Mouse (Mus musculus) E14TG2a.4 (cell line): ENCODE results near the gene Bbx.

Experiments used
- CTCF ChIP-seq: conservative IDR thresholded peaks from 2 replicates; pipeline ENCODE4 v1.5.1; 2014; ENCODE audit warnings: low read length
- POU5F1 ChIP-seq: IDR thresholded peaks from 2 replicates; pipeline ENCODE4 v1.6.1; 2014; ENCODE audit warnings: low read length, borderline replicate concordance

DNA sequence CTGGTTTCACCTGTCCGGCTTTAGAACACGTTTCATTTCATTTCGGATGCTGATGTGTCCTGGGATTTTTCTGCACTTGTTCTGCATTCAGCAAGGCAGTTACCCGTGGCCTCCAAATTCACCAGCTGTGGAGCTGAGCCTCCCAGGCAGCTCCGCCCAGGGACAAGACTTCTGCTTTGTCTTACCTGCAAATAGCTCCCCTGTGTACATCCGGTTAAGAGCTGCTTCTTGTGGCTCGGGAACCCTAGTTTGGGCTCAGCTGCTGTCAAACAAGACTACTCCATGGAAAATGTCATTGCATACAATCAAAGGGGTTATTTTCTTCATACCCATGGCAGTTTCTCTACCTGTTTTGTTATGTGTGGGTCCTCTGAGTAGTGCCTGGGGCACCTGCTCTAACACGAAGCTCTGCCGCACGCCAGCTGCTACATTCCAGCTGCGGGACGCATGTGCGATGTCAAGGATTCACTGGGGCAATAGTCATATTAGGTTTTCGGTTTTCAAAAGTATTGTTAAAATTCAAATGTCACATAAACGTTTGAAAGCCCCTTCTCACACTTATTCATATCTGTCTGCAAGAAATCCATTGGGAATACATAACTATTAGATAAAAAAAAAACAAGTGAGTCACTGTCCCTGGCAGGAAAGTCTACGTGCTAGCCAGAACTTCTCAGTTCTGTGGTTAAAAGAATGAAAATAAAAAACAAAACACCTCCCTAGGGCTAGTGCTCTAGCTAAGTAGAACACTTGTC is 264.8 kb downstream of the Bbx start:
- TF ChIP-seq CTCF (no peak), POU5F1 (no peak)
